Mouse (Mus musculus) MEL (cell line): Measurements from ENCODE around the gene Srxn1. TPM values are rescaled to one million over a fixed set of nuclear protein-coding genes. Genes with fewer than 3 reads are reported as not detected.

Experiments
- DNase-seq: peaks from one replicate; pipeline ENCODE4 v3.0.0; 2011; ENCODE audit warnings: low read depth, low spot score
- H3K27ac ChIP-seq: 2 replicates; pipeline ENCODE4 v1.5.1; 2012; ENCODE audit warnings: low read depth, mild to moderate bottlenecking, control low read depth, low read length, moderate library complexity; ENCODE audit not compliant: control insufficient read depth
- H3K27me3 ChIP-seq, 2 experiments: fragments of 150-350 bp in 1 of 2; sonication (generic) in 1 of 2; 2 replicates each; pipeline ENCODE4 v1.6.1; 2012; ENCODE audit warnings: low read length in 2 of 2, mild to moderate bottlenecking in 2 of 2, improper control_type of control experiment in 1 of 2, moderate library complexity in 1 of 2; ENCODE audit not compliant: insufficient read depth in 2 of 2, control insufficient read depth in 1 of 2
- H3K36me3 ChIP-seq, 2 experiments: 2 replicates each; pipeline ENCODE4 v1.6.1; 2012 to 2014; ENCODE audit warnings: low read length in 2 of 2, improper control_type of control experiment in 1 of 2, inconsistent platforms in 1 of 2, mild to moderate bottlenecking in 1 of 2; ENCODE audit not compliant: insufficient read depth in 2 of 2, control insufficient read depth in 1 of 2
- H3K4me1 ChIP-seq, 2 experiments: fragments of 150-350 bp in 1 of 2; sonication (generic) in 1 of 2; 2 replicates each; pipeline ENCODE4 v1.6.1; 2012; ENCODE audit warnings: low read length in 2 of 2, improper control_type of control experiment in 1 of 2, mild to moderate bottlenecking in 1 of 2; ENCODE audit not compliant: insufficient read depth in 2 of 2, control insufficient read depth in 1 of 2
- H3K4me3 ChIP-seq, 2 experiments: fragments of 150-350 bp in 1 of 2; sonication (generic) in 1 of 2; 2 replicates each; pipeline ENCODE4 v1.5.1; 2012; ENCODE audit warnings: low read depth in 2 of 2, low read length in 2 of 2, mild to moderate bottlenecking in 2 of 2, moderate library complexity in 2 of 2, control low read depth in 1 of 2, improper control_type of control experiment in 1 of 2; ENCODE audit not compliant: control insufficient read depth in 1 of 2, insufficient read depth in 1 of 2
- H3K79me2 ChIP-seq: 2 replicates; pipeline ENCODE4 v1.6.1; 2012; ENCODE audit warnings: mild to moderate bottlenecking, low read length, moderate library complexity; ENCODE audit not compliant: control insufficient read depth, poor library complexity, insufficient read depth
- H3K9ac ChIP-seq: 2 replicates; pipeline ENCODE4 v1.6.1; 2012; ENCODE audit warnings: low read depth, mild to moderate bottlenecking, control low read depth, low read length, moderate library complexity; ENCODE audit not compliant: control insufficient read depth, poor library complexity, severe bottlenecking
- H3K9me3 ChIP-seq: fragments of 150-350 bp; sonication (generic); replicated peaks from 2 replicates; pipeline ENCODE4 v1.6.1; 2012; ENCODE audit warnings: mild to moderate bottlenecking, low read length, improper control_type of control experiment, moderate library complexity; ENCODE audit not compliant: insufficient read depth
- BHLHE40 ChIP-seq: IDR thresholded peaks from 2 replicates; pipeline ENCODE4 v1.6.1; 2012; ENCODE audit warnings: low read depth, mild to moderate bottlenecking, inconsistent platforms, low read length, improper control_type of control experiment, borderline replicate concordance
- CHD1 ChIP-seq: IDR thresholded peaks from 2 replicates; pipeline ENCODE4 v1.6.1; 2012; ENCODE audit warnings: low read depth, mild to moderate bottlenecking, inconsistent platforms, low read length, improper control_type of control experiment
- CTCF ChIP-seq, 3 experiments: IDR thresholded peaks in 2 of 3; conservative IDR thresholded peaks in 1 of 3; 2 replicates each; pipeline ENCODE4 v1.5.1; 2011 to 2012; ENCODE audit warnings: low read length in 3 of 3, low read depth in 2 of 3, mild to moderate bottlenecking in 2 of 3, improper control_type of control experiment in 1 of 3, inconsistent platforms in 1 of 3, mixed read lengths in 1 of 3, moderate library complexity in 1 of 3; ENCODE audit not compliant: control insufficient read depth in 1 of 3, insufficient read depth in 1 of 3, poor library complexity in 1 of 3, severe bottlenecking in 1 of 3
- ELF1 ChIP-seq: IDR thresholded peaks from 2 replicates; pipeline ENCODE4 v1.6.1; 2014; ENCODE audit warnings: low read depth, mild to moderate bottlenecking, inconsistent platforms, low read length, improper control_type of control experiment, moderate library complexity
- EP300 ChIP-seq, 2 experiments: IDR thresholded peaks; 2 replicates each; pipeline ENCODE4 v1.6.1; 2011; ENCODE audit warnings: improper control_type of control experiment in 2 of 2, low read length in 2 of 2, low read depth in 1 of 2, mild to moderate bottlenecking in 1 of 2
- ETS1 ChIP-seq: IDR thresholded peaks from 2 replicates; pipeline ENCODE4 v1.6.1; 2012; ENCODE audit warnings: low read depth, mild to moderate bottlenecking, inconsistent platforms, low read length, improper control_type of control experiment, moderate library complexity
- GABPA ChIP-seq: IDR thresholded peaks from 2 replicates; pipeline ENCODE4 v1.6.1; 2012; ENCODE audit warnings: low read depth, mild to moderate bottlenecking, inconsistent platforms, low read length, improper control_type of control experiment, moderate library complexity
- GATA1 ChIP-seq: IDR thresholded peaks from 2 replicates; pipeline ENCODE4 v1.6.1; 2011; ENCODE audit warnings: low read depth, low read length, improper control_type of control experiment
- HCFC1 ChIP-seq: IDR thresholded peaks from 2 replicates; pipeline ENCODE4 v1.6.1; 2012; ENCODE audit warnings: low read depth, mild to moderate bottlenecking, inconsistent platforms, low read length, improper control_type of control experiment, moderate library complexity
- KAT2A ChIP-seq: conservative IDR thresholded peaks from 2 replicates; pipeline ENCODE4 v1.6.1; 2012; ENCODE audit warnings: low read depth, low read length, improper control_type of control experiment, inconsistent platforms
- MAFK ChIP-seq: IDR thresholded peaks from 2 replicates; pipeline ENCODE4 v1.6.1; 2011; ENCODE audit warnings: low read depth, mild to moderate bottlenecking, low read length, improper control_type of control experiment, borderline replicate concordance
- MAX ChIP-seq: IDR thresholded peaks from 2 replicates; pipeline ENCODE4 v1.6.1; 2011; ENCODE audit warnings: low read length, improper control_type of control experiment
- MEF2A ChIP-seq: IDR thresholded peaks from 2 replicates; pipeline ENCODE4 v1.6.1; 2014; ENCODE audit warnings: low read depth, mild to moderate bottlenecking, inconsistent platforms, low read length, improper control_type of control experiment; ENCODE audit not compliant: poor library complexity, insufficient replicate concordance, severe bottlenecking; ENCODE audit errors: extremely low read depth
- MXI1 ChIP-seq: IDR thresholded peaks from 2 replicates; pipeline ENCODE4 v1.6.1; 2011; ENCODE audit warnings: mild to moderate bottlenecking, low read depth, low read length, improper control_type of control experiment
- MYB ChIP-seq: IDR thresholded peaks from 2 replicates; pipeline ENCODE4 v1.6.1; 2011; ENCODE audit warnings: mild to moderate bottlenecking, low read depth, low read length, improper control_type of control experiment
- NELFE ChIP-seq: IDR thresholded peaks from 2 replicates; pipeline ENCODE4 v1.6.1; 2011; ENCODE audit warnings: low read depth, low read length, improper control_type of control experiment
- NRF1 ChIP-seq: IDR thresholded peaks from 2 replicates; pipeline ENCODE4 v1.6.1; 2014; ENCODE audit warnings: low read depth, mild to moderate bottlenecking, inconsistent platforms, low read length, improper control_type of control experiment, moderate library complexity; ENCODE audit not compliant: poor library complexity, insufficient read depth, severe bottlenecking
- POLR2A ChIP-seq, 2 experiments: IDR thresholded peaks; 2 replicates each; pipeline ENCODE4 v1.6.1; 2011 to 2012; ENCODE audit warnings: low read length in 2 of 2, mild to moderate bottlenecking in 2 of 2, control low read depth in 1 of 2, improper control_type of control experiment in 1 of 2, low read depth in 1 of 2, moderate library complexity in 1 of 2; ENCODE audit not compliant: control insufficient read depth in 1 of 2, insufficient read depth in 1 of 2, poor library complexity in 1 of 2
- POLR2AphosphoS2 ChIP-seq: IDR thresholded peaks from 2 replicates; pipeline ENCODE4 v1.6.1; 2011; ENCODE audit warnings: low read length, improper control_type of control experiment
- POLR2AphosphoS5 ChIP-seq: IDR thresholded peaks from 2 replicates; pipeline ENCODE4 v1.6.1; 2012; ENCODE audit warnings: low read depth, borderline replicate concordance, mild to moderate bottlenecking, inconsistent platforms, low read length, moderate library complexity, mixed read lengths
- RAD21 ChIP-seq: IDR thresholded peaks from 2 replicates; pipeline ENCODE4 v1.6.1; 2011; ENCODE audit warnings: mild to moderate bottlenecking, low read depth, low read length, improper control_type of control experiment
- RCOR1 ChIP-seq: IDR thresholded peaks from 2 replicates; pipeline ENCODE4 v1.6.1; 2012; ENCODE audit warnings: low read depth, mild to moderate bottlenecking, inconsistent platforms, low read length, improper control_type of control experiment
- SIN3A ChIP-seq: IDR thresholded peaks from 2 replicates; pipeline ENCODE4 v1.6.1; 2012; ENCODE audit warnings: low read length, improper control_type of control experiment, inconsistent platforms
- TAL1 ChIP-seq: IDR thresholded peaks from 2 replicates; pipeline ENCODE4 v1.6.1; 2012; ENCODE audit warnings: mild to moderate bottlenecking, inconsistent platforms, low read length, moderate library complexity, mixed read lengths
- TBP ChIP-seq: IDR thresholded peaks from 2 replicates; pipeline ENCODE4 v1.8.0; 2011; ENCODE audit warnings: low read depth, low read length, improper control_type of control experiment
- TCF12 ChIP-seq: IDR thresholded peaks from 2 replicates; pipeline ENCODE4 v1.6.1; 2014; ENCODE audit warnings: low read depth, mild to moderate bottlenecking, inconsistent platforms, low read length, improper control_type of control experiment, moderate library complexity
- USF1 ChIP-seq: IDR thresholded peaks from 2 replicates; pipeline ENCODE4 v1.6.1; 2014; ENCODE audit warnings: low read depth, mild to moderate bottlenecking, inconsistent platforms, low read length, improper control_type of control experiment, moderate library complexity
- USF2 ChIP-seq, 2 experiments: IDR thresholded peaks; 2 replicates each; pipeline ENCODE4 v1.6.1; 2011 to 2012; ENCODE audit warnings: improper control_type of control experiment in 2 of 2, low read length in 2 of 2, borderline replicate concordance in 1 of 2, inconsistent platforms in 1 of 2, low read depth in 1 of 2, mild to moderate bottlenecking in 1 of 2; ENCODE audit not compliant: insufficient read depth in 1 of 2
- ZC3H11A ChIP-seq: IDR thresholded peaks from 2 replicates; pipeline ENCODE4 v1.6.1; 2012; ENCODE audit warnings: low read depth, mild to moderate bottlenecking, inconsistent platforms, low read length, improper control_type of control experiment
- ZKSCAN1 ChIP-seq: IDR thresholded peaks from 2 replicates; pipeline ENCODE4 v1.6.1; 2012; ENCODE audit warnings: low read depth, mild to moderate bottlenecking, inconsistent platforms, low read length, improper control_type of control experiment, moderate library complexity
- ZMIZ1 ChIP-seq: IDR thresholded peaks from 2 replicates; pipeline ENCODE4 v1.6.1; 2012; ENCODE audit warnings: low read depth, mild to moderate bottlenecking, inconsistent platforms, low read length, improper control_type of control experiment, moderate library complexity
- ZNF384 ChIP-seq: IDR thresholded peaks from 2 replicates; pipeline ENCODE4 v1.6.1; 2012; ENCODE audit warnings: low read depth, mild to moderate bottlenecking, inconsistent platforms, low read length, improper control_type of control experiment
- polyA plus RNA-seq, 2 experiments: library from polyadenylated mRNA; stranded (reverse) in 1 of 2; unstranded in 1 of 2; fragments of >175 nt in 1 of 2; fragments of >200 nt in 1 of 2; gene quantifications; 2 replicates each; pipeline versions ENCODE4 v1.2.1 to v1.2.4; 2012; ENCODE audit warnings: low replicate concordance in 2 of 2, low read depth in 1 of 2; ENCODE audit not compliant: insufficient read length in 2 of 2, insufficient read depth in 1 of 2, missing spikeins in 1 of 2
- total RNA-seq: library from RNA; depleted of rRNA; stranded (reverse); fragments of 300-350 nt; gene quantifications from 2 replicates; pipeline ENCODE4 v1.2.3, GENCODE M21; 2012; rRNA removed

Gene Srxn1
- total RNA-seq (27.4 and 31.3 TPM in 2 replicates), polyA plus RNA-seq (10 to 100 TPM in 1 of 2 experiments, not detected in 1; 48.6 TPM)

DNA sequence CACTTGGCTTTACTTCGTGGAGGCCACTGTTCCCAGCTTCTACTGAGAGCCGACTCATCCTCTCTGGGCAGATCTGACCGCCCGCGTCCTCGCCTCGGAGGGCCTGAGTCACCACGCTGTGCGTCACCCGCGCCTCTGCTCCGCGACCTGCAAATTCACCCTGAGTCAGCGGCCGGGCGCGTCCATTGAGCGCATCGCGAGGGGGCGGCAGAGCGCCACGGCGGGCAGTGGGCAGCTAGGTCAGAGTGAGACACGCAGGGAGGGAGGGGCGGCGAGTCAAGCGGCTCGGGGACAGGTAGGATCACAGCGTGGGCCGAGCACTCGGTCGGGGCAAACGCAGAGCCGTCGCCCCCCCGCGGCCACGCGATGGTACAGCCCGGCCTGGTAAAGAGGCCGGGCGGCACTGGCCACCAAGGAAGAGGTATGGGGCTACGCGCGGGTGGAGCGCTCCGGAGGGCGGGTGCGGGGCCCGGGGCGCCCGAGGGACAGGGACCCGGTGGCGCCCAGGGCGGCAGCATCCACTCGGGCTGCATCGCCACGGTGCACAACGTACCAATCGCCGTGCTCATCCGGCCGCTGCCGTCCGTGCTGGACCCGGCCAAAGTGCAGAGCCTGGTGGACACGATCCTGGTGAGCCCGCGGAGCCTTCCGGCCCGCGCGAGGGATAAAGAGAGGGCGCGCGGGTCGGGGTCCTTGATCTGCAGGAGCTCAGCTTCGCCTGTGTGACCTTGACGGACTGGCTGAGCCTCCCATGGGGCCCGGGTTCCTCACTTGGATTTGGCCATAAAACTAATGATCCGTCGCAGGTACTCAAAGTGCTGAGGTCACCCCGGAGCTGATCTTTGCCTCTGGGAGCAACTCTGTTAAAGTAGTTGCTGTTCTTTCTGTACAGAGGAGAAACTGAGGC lies at the start of gene Srxn1:
TSS of gene Srxn1 (plus strand) at position 199 of the 907 bp plus-strand sequence.
- peak within 1 kb of the TSS; percentile 70 for H3K4me3 ChIP-seq
- peak within 1 kb of the TSS; percentile 67 for H3K27ac ChIP-seq

DNA sequence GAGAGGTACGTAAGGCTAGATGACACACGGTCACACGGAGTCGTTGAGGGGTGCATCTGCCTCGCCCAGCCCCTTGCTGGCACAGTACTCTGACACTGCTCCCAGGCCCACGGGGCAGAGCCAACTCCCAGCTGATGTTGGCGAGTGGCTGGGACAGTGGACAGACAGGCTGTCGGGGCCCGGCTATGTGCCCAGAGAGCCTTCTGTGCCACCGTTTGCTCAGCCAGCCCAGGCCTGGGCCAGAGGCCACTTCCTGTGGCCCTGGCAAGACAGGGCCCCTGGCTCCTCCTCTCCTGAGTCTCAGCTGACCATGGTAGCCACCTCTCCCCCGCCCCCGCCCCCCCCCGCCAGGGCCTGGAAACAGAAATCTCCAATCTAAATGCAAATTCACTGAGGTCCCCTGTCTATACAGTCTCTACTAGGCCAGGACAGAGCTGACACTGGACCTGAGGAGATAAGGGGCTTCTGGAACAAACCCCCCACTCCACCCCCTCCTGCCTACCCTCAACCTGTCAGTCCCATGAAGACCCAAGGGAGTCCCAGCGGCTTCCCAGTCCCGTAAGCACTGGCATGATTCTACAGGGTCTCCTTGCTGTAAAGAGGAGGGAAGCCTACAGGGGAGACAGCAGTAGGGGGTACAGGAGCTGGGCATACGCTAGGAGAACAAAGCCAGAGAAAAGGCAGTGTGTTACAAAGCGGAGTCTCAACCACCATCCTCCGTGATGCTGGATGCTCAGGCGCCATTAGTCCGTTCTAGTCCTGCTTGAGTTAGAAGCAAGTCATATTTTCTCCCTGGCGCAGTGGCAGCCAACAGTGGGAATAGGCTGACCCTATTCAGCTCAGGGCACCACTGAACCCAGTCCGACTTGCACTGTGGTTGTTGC lies 48.7 kb upstream of the Srxn1 start:
- H3K4me1 ChIP-seq, result no peaks in the 10 kb centered on the region
- H3K9ac ChIP-seq, result no peak overlapping the region
- no peak for TF ChIP-seq TAL1
- no peak for TF ChIP-seq KAT2A
- no peak for TF ChIP-seq EP300 (IDR thresholded peaks at IDR 0.05; ENCODE audit: low read depth in 1 of 2, low read length in 2 of 2)
- no peak overlapping the region for H3K27ac ChIP-seq
- H3K79me2 ChIP-seq, result no peaks in the 10 kb centered on the region
- no peaks in the 10 kb centered on the region for H3K9me3 ChIP-seq
- H3K27me3 ChIP-seq, result peaks cover 7 to 18% of the 10 kb centered on the region in 2 experiments
- no peaks in the 10 kb centered on the region for H3K36me3 ChIP-seq
- no peak overlapping the region for H3K4me3 ChIP-seq
- DNase-seq, result no peak

More for the DNA sequence above, at the start of gene Srxn1:
- peak; percentile 92 for DNase-seq
- H3K9me3 ChIP-seq, result no peaks in the 10 kb centered on the region
- H3K4me1 ChIP-seq, result peaks cover 2 to 10% of the 10 kb centered on the region in 2 experiments; a peak in 3 of 4 replicates
- H3K9ac ChIP-seq, result peak within 1 kb of the TSS; percentile 95
- H3K27me3 ChIP-seq, result peaks cover 4 to 8% of the 10 kb centered on the region in 2 experiments; a peak in 3 of 4 replicates
- H3K79me2 ChIP-seq, result peaks cover 22% of the 10 kb centered on the region
- TF ChIP-seq RCOR1, result no peak
- 0 out of 2 replicates have a peak, but pooled peaks have one; percentile 20 for TF ChIP-seq NRF1
- no peak for TF ChIP-seq ZC3H11A
- TF ChIP-seq POLR2A (IDR thresholded peaks at IDR 0.05; ENCODE audit: control insufficient read depth in 1 of 2, insufficient read depth in 1 of 2, low read depth in 1 of 2, low read length in 2 of 2, poor library complexity in 1 of 2), result peak; percentile 74 to 87
- TF ChIP-seq POLR2AphosphoS2, result peak; percentile 88
- peak; percentile 49; the same call in 1 of the 2 replicates for TF ChIP-seq TBP
- peak; percentile 62; the same call in 1 of the 2 replicates for TF ChIP-seq ZNF384
- TF ChIP-seq SIN3A, result peak; percentile 64
- TF ChIP-seq ELF1, result peak; percentile 10; the same call in 1 of the 2 replicates
- peak; percentile 92 for TF ChIP-seq GABPA
- peak; percentile 70 for TF ChIP-seq HCFC1
- TF ChIP-seq MEF2A, result no peak
- TF ChIP-seq MYB, result no peak
- no peak for TF ChIP-seq POLR2AphosphoS5
- TF ChIP-seq USF1, result no peak
- TF ChIP-seq EP300 (IDR thresholded peaks at IDR 0.05; ENCODE audit: low read depth in 1 of 2, low read length in 2 of 2), result 0 out of 4 replicates have a peak, but pooled peaks of 1 of the 2 experiments have one; percentile 30
- TF ChIP-seq RAD21, result no peak
- peak; percentile 23; the same call in 1 of the 2 replicates for TF ChIP-seq MXI1
- peak; percentile 76 for TF ChIP-seq NELFE
- TF ChIP-seq ETS1, result peak; percentile 67
- no peak for TF ChIP-seq ZKSCAN1
- peak in 2 of 3 experiments; percentile 10 to 15; a peak in 4 of 6 replicates for TF ChIP-seq CTCF (IDR thresholded peaks at IDR 0.05 in 2 of 3, conservative IDR thresholded peaks at IDR 0.05 in 1 of 3; ENCODE audit: control insufficient read depth in 1 of 3, insufficient read depth in 1 of 3, low read depth in 2 of 3, low read length in 3 of 3, poor library complexity in 1 of 3, severe bottlenecking in 1 of 3)
- peak; percentile 75 for TF ChIP-seq MAX
- TF ChIP-seq CHD1, result peak; percentile 99
- TF ChIP-seq TCF12, result 0 out of 2 replicates have a peak, but pooled peaks have one; percentile 20
- no peak for TF ChIP-seq BHLHE40
- peak; percentile 77; the same call in 1 of the 2 replicates for TF ChIP-seq ZMIZ1
- no peak for TF ChIP-seq GATA1
- TF ChIP-seq MAFK, result peak; percentile 80
- TF ChIP-seq USF2 (IDR thresholded peaks at IDR 0.05; ENCODE audit: borderline replicate concordance in 1 of 2, insufficient read depth in 1 of 2, low read depth in 1 of 2, low read length in 2 of 2), result no peak
- H3K36me3 ChIP-seq, result peaks cover 0 to 10% of the 10 kb centered on the region in 2 experiments; a peak in 3 of 4 replicates
